Mouse (Mus musculus) MEL (cell line): ENCODE results near the gene Gmfg. TPM values are rescaled to one million over a fixed set of nuclear protein-coding genes. Genes with fewer than 3 reads are reported as not detected.

Experiments
- DNase-seq: peaks from one replicate; pipeline ENCODE4 v3.0.0; 2011; ENCODE audit warnings: low read depth, low spot score
- H3K27ac ChIP-seq: 2 replicates; pipeline ENCODE4 v1.5.1; 2012; ENCODE audit warnings: low read depth, mild to moderate bottlenecking, control low read depth, low read length, moderate library complexity; ENCODE audit not compliant: control insufficient read depth
- H3K27me3 ChIP-seq, 2 experiments: fragments of 150-350 bp in 1 of 2; sonication (generic) in 1 of 2; 2 replicates each; pipeline ENCODE4 v1.6.1; 2012; ENCODE audit warnings: low read length in 2 of 2, mild to moderate bottlenecking in 2 of 2, improper control_type of control experiment in 1 of 2, moderate library complexity in 1 of 2; ENCODE audit not compliant: insufficient read depth in 2 of 2, control insufficient read depth in 1 of 2
- H3K36me3 ChIP-seq, 2 experiments: 2 replicates each; pipeline ENCODE4 v1.6.1; 2012 to 2014; ENCODE audit warnings: low read length in 2 of 2, improper control_type of control experiment in 1 of 2, inconsistent platforms in 1 of 2, mild to moderate bottlenecking in 1 of 2; ENCODE audit not compliant: insufficient read depth in 2 of 2, control insufficient read depth in 1 of 2
- H3K4me1 ChIP-seq, 2 experiments: fragments of 150-350 bp in 1 of 2; sonication (generic) in 1 of 2; 2 replicates each; pipeline ENCODE4 v1.6.1; 2012; ENCODE audit warnings: low read length in 2 of 2, improper control_type of control experiment in 1 of 2, mild to moderate bottlenecking in 1 of 2; ENCODE audit not compliant: insufficient read depth in 2 of 2, control insufficient read depth in 1 of 2
- H3K4me3 ChIP-seq, 2 experiments: fragments of 150-350 bp in 1 of 2; sonication (generic) in 1 of 2; 2 replicates each; pipeline ENCODE4 v1.5.1; 2012; ENCODE audit warnings: low read depth in 2 of 2, low read length in 2 of 2, mild to moderate bottlenecking in 2 of 2, moderate library complexity in 2 of 2, control low read depth in 1 of 2, improper control_type of control experiment in 1 of 2; ENCODE audit not compliant: control insufficient read depth in 1 of 2, insufficient read depth in 1 of 2
- H3K79me2 ChIP-seq: 2 replicates; pipeline ENCODE4 v1.6.1; 2012; ENCODE audit warnings: mild to moderate bottlenecking, low read length, moderate library complexity; ENCODE audit not compliant: control insufficient read depth, poor library complexity, insufficient read depth
- H3K9ac ChIP-seq: 2 replicates; pipeline ENCODE4 v1.6.1; 2012; ENCODE audit warnings: low read depth, mild to moderate bottlenecking, control low read depth, low read length, moderate library complexity; ENCODE audit not compliant: control insufficient read depth, poor library complexity, severe bottlenecking
- H3K9me3 ChIP-seq: fragments of 150-350 bp; sonication (generic); replicated peaks from 2 replicates; pipeline ENCODE4 v1.6.1; 2012; ENCODE audit warnings: mild to moderate bottlenecking, low read length, improper control_type of control experiment, moderate library complexity; ENCODE audit not compliant: insufficient read depth
- CHD2 ChIP-seq: IDR thresholded peaks from 2 replicates; pipeline ENCODE4 v1.6.1; 2011; ENCODE audit warnings: low read length, improper control_type of control experiment
- E2F4 ChIP-seq: IDR thresholded peaks from 2 replicates; pipeline ENCODE4 v1.6.1; 2011; ENCODE audit warnings: low read depth, low read length, improper control_type of control experiment, borderline replicate concordance
- ELF1 ChIP-seq: IDR thresholded peaks from 2 replicates; pipeline ENCODE4 v1.6.1; 2014; ENCODE audit warnings: low read depth, mild to moderate bottlenecking, inconsistent platforms, low read length, improper control_type of control experiment, moderate library complexity
- EP300 ChIP-seq, 2 experiments: IDR thresholded peaks; 2 replicates each; pipeline ENCODE4 v1.6.1; 2011; ENCODE audit warnings: improper control_type of control experiment in 2 of 2, low read length in 2 of 2, low read depth in 1 of 2, mild to moderate bottlenecking in 1 of 2
- GABPA ChIP-seq: IDR thresholded peaks from 2 replicates; pipeline ENCODE4 v1.6.1; 2012; ENCODE audit warnings: low read depth, mild to moderate bottlenecking, inconsistent platforms, low read length, improper control_type of control experiment, moderate library complexity
- GATA1 ChIP-seq: IDR thresholded peaks from 2 replicates; pipeline ENCODE4 v1.6.1; 2011; ENCODE audit warnings: low read depth, low read length, improper control_type of control experiment
- HCFC1 ChIP-seq: IDR thresholded peaks from 2 replicates; pipeline ENCODE4 v1.6.1; 2012; ENCODE audit warnings: low read depth, mild to moderate bottlenecking, inconsistent platforms, low read length, improper control_type of control experiment, moderate library complexity
- KAT2A ChIP-seq: conservative IDR thresholded peaks from 2 replicates; pipeline ENCODE4 v1.6.1; 2012; ENCODE audit warnings: low read depth, low read length, improper control_type of control experiment, inconsistent platforms
- MAX ChIP-seq: IDR thresholded peaks from 2 replicates; pipeline ENCODE4 v1.6.1; 2011; ENCODE audit warnings: low read length, improper control_type of control experiment
- MAZ ChIP-seq: IDR thresholded peaks from 2 replicates; pipeline ENCODE4 v1.6.1; 2012; ENCODE audit warnings: low read depth, mild to moderate bottlenecking, inconsistent platforms, low read length, improper control_type of control experiment
- MEF2A ChIP-seq: IDR thresholded peaks from 2 replicates; pipeline ENCODE4 v1.6.1; 2014; ENCODE audit warnings: low read depth, mild to moderate bottlenecking, inconsistent platforms, low read length, improper control_type of control experiment; ENCODE audit not compliant: poor library complexity, insufficient replicate concordance, severe bottlenecking; ENCODE audit errors: extremely low read depth
- MXI1 ChIP-seq: IDR thresholded peaks from 2 replicates; pipeline ENCODE4 v1.6.1; 2011; ENCODE audit warnings: mild to moderate bottlenecking, low read depth, low read length, improper control_type of control experiment
- NELFE ChIP-seq: IDR thresholded peaks from 2 replicates; pipeline ENCODE4 v1.6.1; 2011; ENCODE audit warnings: low read depth, low read length, improper control_type of control experiment
- NRF1 ChIP-seq: IDR thresholded peaks from 2 replicates; pipeline ENCODE4 v1.6.1; 2014; ENCODE audit warnings: low read depth, mild to moderate bottlenecking, inconsistent platforms, low read length, improper control_type of control experiment, moderate library complexity; ENCODE audit not compliant: poor library complexity, insufficient read depth, severe bottlenecking
- POLR2AphosphoS2 ChIP-seq: IDR thresholded peaks from 2 replicates; pipeline ENCODE4 v1.6.1; 2011; ENCODE audit warnings: low read length, improper control_type of control experiment
- RAD21 ChIP-seq: IDR thresholded peaks from 2 replicates; pipeline ENCODE4 v1.6.1; 2011; ENCODE audit warnings: mild to moderate bottlenecking, low read depth, low read length, improper control_type of control experiment
- RCOR1 ChIP-seq: IDR thresholded peaks from 2 replicates; pipeline ENCODE4 v1.6.1; 2012; ENCODE audit warnings: low read depth, mild to moderate bottlenecking, inconsistent platforms, low read length, improper control_type of control experiment
- SMC3 ChIP-seq: IDR thresholded peaks from 2 replicates; pipeline ENCODE4 v1.6.1; 2011; ENCODE audit warnings: low read depth, low read length, improper control_type of control experiment
- TBP ChIP-seq: IDR thresholded peaks from 2 replicates; pipeline ENCODE4 v1.8.0; 2011; ENCODE audit warnings: low read depth, low read length, improper control_type of control experiment
- UBTF ChIP-seq: IDR thresholded peaks from 2 replicates; pipeline ENCODE4 v1.6.1; 2012; ENCODE audit warnings: low read depth, mild to moderate bottlenecking, inconsistent platforms, low read length, improper control_type of control experiment, moderate library complexity, borderline replicate concordance; ENCODE audit not compliant: insufficient read depth
- USF1 ChIP-seq: IDR thresholded peaks from 2 replicates; pipeline ENCODE4 v1.6.1; 2014; ENCODE audit warnings: low read depth, mild to moderate bottlenecking, inconsistent platforms, low read length, improper control_type of control experiment, moderate library complexity
- USF2 ChIP-seq, 2 experiments: IDR thresholded peaks; 2 replicates each; pipeline ENCODE4 v1.6.1; 2011 to 2012; ENCODE audit warnings: improper control_type of control experiment in 2 of 2, low read length in 2 of 2, borderline replicate concordance in 1 of 2, inconsistent platforms in 1 of 2, low read depth in 1 of 2, mild to moderate bottlenecking in 1 of 2; ENCODE audit not compliant: insufficient read depth in 1 of 2
- ZKSCAN1 ChIP-seq: IDR thresholded peaks from 2 replicates; pipeline ENCODE4 v1.6.1; 2012; ENCODE audit warnings: low read depth, mild to moderate bottlenecking, inconsistent platforms, low read length, improper control_type of control experiment, moderate library complexity
- ZMIZ1 ChIP-seq: IDR thresholded peaks from 2 replicates; pipeline ENCODE4 v1.6.1; 2012; ENCODE audit warnings: low read depth, mild to moderate bottlenecking, inconsistent platforms, low read length, improper control_type of control experiment, moderate library complexity
- ZNF384 ChIP-seq: IDR thresholded peaks from 2 replicates; pipeline ENCODE4 v1.6.1; 2012; ENCODE audit warnings: low read depth, mild to moderate bottlenecking, inconsistent platforms, low read length, improper control_type of control experiment
- polyA plus RNA-seq, 2 experiments: library from polyadenylated mRNA; stranded (reverse) in 1 of 2; unstranded in 1 of 2; fragments of >175 nt in 1 of 2; fragments of >200 nt in 1 of 2; gene quantifications; 2 replicates each; pipeline versions ENCODE4 v1.2.1 to v1.2.4; 2012; ENCODE audit warnings: low replicate concordance in 2 of 2, low read depth in 1 of 2; ENCODE audit not compliant: insufficient read length in 2 of 2, insufficient read depth in 1 of 2, missing spikeins in 1 of 2
- total RNA-seq: library from RNA; depleted of rRNA; stranded (reverse); fragments of 300-350 nt; gene quantifications from 2 replicates; pipeline ENCODE4 v1.2.3, GENCODE M21; 2012

Gmfg gene
- total and polyA plus RNA-seq, 3 experiments = 25.0 to 31.2 TPM; not detected in 1

- Histone ChIP-seq H3K9me3 (no peaks in the 10 kb centered on the region), H3K4me1 (no peaks in the 10 kb centered on the region), H3K79me2 (no peaks in the 10 kb centered on the region), H3K27me3 (no peaks in the 10 kb centered on the region), H3K36me3 (peaks cover 0 to 13% of the 10 kb centered on the region in 2 experiments; a peak in 2 of 4 replicates), H3K4me3 (no peak overlapping the region), H3K9ac (no peak overlapping the region), H3K27ac (no peak overlapping the region)
- TF ChIP-seq MAZ (no peak), GATA1 (no peak), USF2 (IDR thresholded peaks at IDR 0.05; ENCODE audit: borderline replicate concordance in 1 of 2, insufficient read depth in 1 of 2, low read depth in 1 of 2, low read length in 2 of 2) (no peak), RCOR1 (no peak), NRF1 (no peak), ZNF384 (no peak), KAT2A (no peak), NELFE (no peak), EP300 (IDR thresholded peaks at IDR 0.05; ENCODE audit: low read depth in 1 of 2, low read length in 2 of 2) (no peak), UBTF (no peak), MXI1 (no peak), TBP (no peak), ELF1 (no peak), MAX (no peak), POLR2AphosphoS2 (no peak), E2F4 (no peak), MEF2A (no peak), ZMIZ1 (no peak), ZKSCAN1 (no peak), USF1 (no peak)
- DNase-seq = no peak
Observed at GRCm38 (mm10) chr7:28401942-28402341, 35.3 kb upstream of the Gmfg start.

- no peak overlapping the region for H3K27ac ChIP-seq
- no peaks in the 10 kb centered on the region for H3K4me1 ChIP-seq
- no peaks in the 10 kb centered on the region for H3K79me2 ChIP-seq
- no peak for TF ChIP-seq E2F4
- TF ChIP-seq ZMIZ1 = no peak
- TF ChIP-seq SMC3 = no peak
- no peak for TF ChIP-seq RAD21
- no peak for TF ChIP-seq HCFC1
- TF ChIP-seq ZNF384 = no peak
- TF ChIP-seq KAT2A = no peak
- no peak for TF ChIP-seq CHD2
- TF ChIP-seq MAX = no peak
- TF ChIP-seq MXI1 = no peak
- TF ChIP-seq ZKSCAN1 = no peak
- no peak for TF ChIP-seq ELF1
- TF ChIP-seq GABPA = no peak
- no peak overlapping the region for H3K4me3 ChIP-seq
- H3K9ac ChIP-seq = no peak overlapping the region
- H3K27me3 ChIP-seq = no peaks in the 10 kb centered on the region
- no peaks in the 10 kb centered on the region for H3K9me3 ChIP-seq
- no peak for DNase-seq
- peaks cover 0 to 10% of the 10 kb centered on the region in 2 experiments; a peak in 2 of 4 replicates for H3K36me3 ChIP-seq
Observed at GRCm38 (mm10) chr7:28410841-28411475, 26.3 kb upstream of the Gmfg start.
